Mouse (Mus musculus): ENCODE data around the gene Gas7. TPM values are rescaled to one million over a fixed set of nuclear protein-coding genes. Genes with fewer than 3 reads are reported as not detected.

Gas7 gene
- polyA plus RNA-seq, 1 experiment from 2014 or later = 19.4 TPM

DNA sequence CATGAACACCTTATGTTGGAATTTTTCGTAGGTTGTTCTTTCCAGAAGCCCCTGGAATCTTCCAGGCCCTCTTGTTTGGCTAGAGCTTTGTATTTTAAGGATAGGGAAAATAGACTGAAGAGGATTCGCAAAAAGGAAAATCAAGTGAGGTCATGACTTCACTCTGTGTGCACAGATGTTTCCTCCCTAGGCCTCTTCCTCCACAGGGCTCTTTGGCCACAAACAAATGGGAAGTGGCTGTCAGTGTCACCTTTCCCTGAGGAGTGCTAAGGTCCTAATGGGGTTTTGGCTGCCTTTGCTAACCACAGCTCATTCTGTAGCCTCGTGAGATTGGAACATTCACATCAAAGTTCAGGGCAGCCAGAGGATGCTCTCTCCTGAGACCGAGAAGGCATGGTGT lies 122.8 kb downstream of the Gas7 start:
- H3K4me1 ChIP-seq (ENCODE audit: control insufficient read depth, insufficient read depth, low read length) = peaks cover 25% of the 10 kb centered on the region
- H3K27me3 ChIP-seq (replicated peaks; ENCODE audit: control insufficient read depth, insufficient read depth, low read length) = no peaks in the 10 kb centered on the region
- H3K4me2 ChIP-seq (ENCODE audit: low read depth, low read length) = no peak overlapping the region
- peak overlapping the region; percentile 21; the same call in 1 of the 2 replicates for H3K27ac ChIP-seq (replicated peaks; ENCODE audit: low read depth, low read length)
- H3K4me3 ChIP-seq (ENCODE audit: low read depth, low read length) = no peak overlapping the region
- WGBS = 59% methylated on average over 4 of the region's 4 CpGs
- no peak overlapping the region for H3K9ac ChIP-seq (ENCODE audit: low read depth, low read length)
- H3K36me3 ChIP-seq (ENCODE audit: control insufficient read depth, insufficient read depth, low read length) = no peaks in the 10 kb centered on the region
- no peaks in the 10 kb centered on the region for H3K9me3 ChIP-seq (ENCODE audit: control insufficient read depth, low read length)
- DNase-seq (ENCODE audit: low spot score) (no peak), ATAC-seq (ENCODE audit: low read depth) (no peak)

GRCm38 (mm10) chr11:67579136-67579535 lies 123.9 kb downstream of the Gas7 start:
- H3K27me3 ChIP-seq (replicated peaks; ENCODE audit: control insufficient read depth, insufficient read depth, low read length) = no peaks in the 10 kb centered on the region
- 64% methylated on average over 9 of the region's 9 CpGs for WGBS
- peaks cover 25% of the 10 kb centered on the region for H3K4me1 ChIP-seq (ENCODE audit: control insufficient read depth, insufficient read depth, low read length)
- H3K27ac ChIP-seq (replicated peaks; ENCODE audit: low read depth, low read length) = no peak overlapping the region
- ATAC-seq (ENCODE audit: low read depth) (no peak), DNase-seq (ENCODE audit: low spot score) (no peak)
- H3K4me3 ChIP-seq (ENCODE audit: low read depth, low read length) = no peak overlapping the region
- H3K4me2 ChIP-seq (ENCODE audit: low read depth, low read length) = no peak overlapping the region
- H3K9me3 ChIP-seq (ENCODE audit: control insufficient read depth, low read length) = no peaks in the 10 kb centered on the region
- no peak overlapping the region for H3K9ac ChIP-seq (ENCODE audit: low read depth, low read length)
- H3K36me3 ChIP-seq (ENCODE audit: control insufficient read depth, insufficient read depth, low read length) = no peaks in the 10 kb centered on the region

DNA sequence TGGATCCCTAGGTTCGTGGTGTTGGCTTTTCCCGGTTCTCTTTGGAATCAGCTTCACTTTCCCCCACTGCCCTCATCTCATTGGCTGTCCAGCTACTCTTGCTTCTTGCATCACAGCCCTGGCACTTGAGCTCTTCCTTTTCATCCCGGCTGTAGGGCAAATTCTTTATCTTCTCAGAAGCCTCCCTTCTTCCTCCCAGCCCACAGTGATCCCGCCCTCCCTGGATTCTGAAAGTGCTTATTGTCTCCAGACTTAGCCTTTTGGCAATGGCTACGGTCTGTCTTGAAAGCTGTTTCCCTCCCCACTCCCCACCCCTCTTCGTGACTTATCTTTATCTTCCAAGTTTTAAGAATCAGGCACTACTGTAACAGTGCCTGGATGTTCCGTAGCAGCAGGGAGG lies 126.3 kb downstream of the Gas7 start:
- no peaks in the 10 kb centered on the region for H3K27me3 ChIP-seq (replicated peaks; ENCODE audit: control insufficient read depth, insufficient read depth, low read length)
- H3K9me3 ChIP-seq (ENCODE audit: control insufficient read depth, low read length) = no peaks in the 10 kb centered on the region
- no peak overlapping the region for H3K4me2 ChIP-seq (ENCODE audit: low read depth, low read length)
- peaks cover 25% of the 10 kb centered on the region for H3K4me1 ChIP-seq (ENCODE audit: control insufficient read depth, insufficient read depth, low read length)
- WGBS = 39% methylated on average over 7 of the region's 7 CpGs
- no peak overlapping the region for H3K4me3 ChIP-seq (ENCODE audit: low read depth, low read length)
- DNase-seq (ENCODE audit: low spot score) (peak; percentile 81), ATAC-seq (ENCODE audit: low read depth) (peak; percentile 22; the same call in 1 of the 2 replicates)
- no peaks in the 10 kb centered on the region for H3K36me3 ChIP-seq (ENCODE audit: control insufficient read depth, insufficient read depth, low read length)
- 0 out of 2 replicates have a peak overlapping the region, but pooled peaks have one; percentile 21 for H3K27ac ChIP-seq (replicated peaks; ENCODE audit: low read depth, low read length)
- H3K9ac ChIP-seq (ENCODE audit: low read depth, low read length) = no peak overlapping the region

GRCm38 (mm10) chr11:67582570-67582969 lies 127.3 kb downstream of the Gas7 start:
- Histone ChIP-seq H3K4me3 (ENCODE audit: low read depth, low read length) (no peak overlapping the region), H3K4me1 (ENCODE audit: control insufficient read depth, insufficient read depth, low read length) (peaks cover 23% of the 10 kb centered on the region), H3K36me3 (ENCODE audit: control insufficient read depth, insufficient read depth, low read length) (no peaks in the 10 kb centered on the region), H3K27ac (replicated peaks; ENCODE audit: low read depth, low read length) (no peak overlapping the region), H3K9me3 (ENCODE audit: control insufficient read depth, low read length) (no peaks in the 10 kb centered on the region), H3K9ac (ENCODE audit: low read depth, low read length) (no peak overlapping the region), H3K27me3 (replicated peaks; ENCODE audit: control insufficient read depth, insufficient read depth, low read length) (no peaks in the 10 kb centered on the region), H3K4me2 (ENCODE audit: low read depth, low read length) (no peak overlapping the region)
- no peak for ATAC-seq (ENCODE audit: low read depth)
- WGBS = 93% methylated on average over 4 of the region's 4 CpGs
- DNase-seq (ENCODE audit: low spot score) = no peak

- ATAC-seq (ENCODE audit: low read depth) (no peak), DNase-seq (ENCODE audit: low spot score) (no peak)
- Histone ChIP-seq H3K27me3 (replicated peaks; ENCODE audit: control insufficient read depth, insufficient read depth, low read length) (no peaks in the 10 kb centered on the region), H3K4me2 (ENCODE audit: low read depth, low read length) (no peak overlapping the region), H3K27ac (replicated peaks; ENCODE audit: low read depth, low read length) (no peak overlapping the region), H3K9ac (ENCODE audit: low read depth, low read length) (no peak overlapping the region), H3K4me3 (ENCODE audit: low read depth, low read length) (no peak overlapping the region), H3K4me1 (ENCODE audit: control insufficient read depth, insufficient read depth, low read length) (peaks cover 23% of the 10 kb centered on the region), H3K9me3 (ENCODE audit: control insufficient read depth, low read length) (no peaks in the 10 kb centered on the region), H3K36me3 (ENCODE audit: control insufficient read depth, insufficient read depth, low read length) (no peaks in the 10 kb centered on the region)
- WGBS = 86% methylated on average over 6 of the region's 6 CpGs
Measured at GRCm38 (mm10) chr11:67585016-67585415, 129.8 kb downstream of the Gas7 start.

- Histone ChIP-seq H3K36me3 (ENCODE audit: control insufficient read depth, insufficient read depth, low read length) (no peaks in the 10 kb centered on the region), H3K27me3 (replicated peaks; ENCODE audit: control insufficient read depth, insufficient read depth, low read length) (no peaks in the 10 kb centered on the region), H3K9me3 (ENCODE audit: control insufficient read depth, low read length) (no peaks in the 10 kb centered on the region), H3K4me3 (ENCODE audit: low read depth, low read length) (no peak overlapping the region), H3K9ac (ENCODE audit: low read depth, low read length) (no peak overlapping the region), H3K4me1 (ENCODE audit: control insufficient read depth, insufficient read depth, low read length) (peaks cover 19% of the 10 kb centered on the region), H3K27ac (replicated peaks; ENCODE audit: low read depth, low read length) (peak overlapping the region; percentile 59), H3K4me2 (ENCODE audit: low read depth, low read length) (no peak overlapping the region)
- WGBS = 66% methylated on average over 2 of the region's 2 CpGs
- DNase-seq (ENCODE audit: low spot score) (no peak), ATAC-seq (ENCODE audit: low read depth) (no peak)
Measured at GRCm38 (mm10) chr11:67585629-67586028, 130.4 kb downstream of the Gas7 start.

DNA sequence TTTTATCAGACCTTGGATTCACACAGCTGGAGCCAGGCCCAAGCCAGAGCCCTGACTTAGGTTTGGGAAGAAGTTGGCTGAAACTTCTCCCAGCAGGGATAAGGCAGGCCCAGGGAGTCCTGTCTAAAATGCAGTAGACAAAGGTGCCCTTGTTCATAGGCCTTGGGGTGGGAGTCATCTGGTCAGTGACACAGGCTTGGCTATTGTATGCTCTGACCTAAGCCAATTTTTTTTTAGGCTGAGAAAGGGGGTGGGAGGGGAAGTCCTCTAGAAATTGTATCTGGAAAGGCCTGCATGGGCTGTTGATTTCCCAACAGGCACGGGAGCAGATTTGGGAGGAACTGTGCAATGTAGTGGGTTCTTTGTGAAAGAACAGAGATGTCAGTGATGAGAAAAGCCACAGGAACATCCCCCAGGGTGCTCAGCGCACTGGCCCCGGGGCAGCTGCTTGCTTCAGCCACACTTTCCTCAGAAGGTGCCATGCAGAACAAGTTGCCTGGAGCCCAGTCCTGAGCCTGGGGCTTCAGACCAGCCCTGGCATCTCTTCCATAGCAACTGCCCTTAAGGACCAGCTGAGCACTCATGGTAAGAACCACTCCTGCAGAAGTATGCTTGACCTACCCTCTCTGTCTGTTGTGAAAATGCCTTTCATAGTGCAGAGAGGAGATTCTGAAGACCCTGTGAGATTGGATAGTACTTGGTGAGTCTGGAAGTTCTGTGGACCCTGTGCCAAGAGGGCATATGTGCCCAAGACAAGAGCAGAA lies 131.2 kb downstream of the Gas7 start:
- no peaks in the 10 kb centered on the region for H3K9me3 ChIP-seq (ENCODE audit: control insufficient read depth, low read length)
- no peak overlapping the region for H3K4me3 ChIP-seq (ENCODE audit: low read depth, low read length)
- peak; percentile 73 for DNase-seq (ENCODE audit: low spot score)
- no peak overlapping the region for H3K4me2 ChIP-seq (ENCODE audit: low read depth, low read length)
- no peaks in the 10 kb centered on the region for H3K27me3 ChIP-seq (replicated peaks; ENCODE audit: control insufficient read depth, insufficient read depth, low read length)
- H3K4me1 ChIP-seq (ENCODE audit: control insufficient read depth, insufficient read depth, low read length) = peaks cover 12% of the 10 kb centered on the region
- H3K27ac ChIP-seq (replicated peaks; ENCODE audit: low read depth, low read length) = peak overlapping the region; percentile 59
- no peaks in the 10 kb centered on the region for H3K36me3 ChIP-seq (ENCODE audit: control insufficient read depth, insufficient read depth, low read length)
- H3K9ac ChIP-seq (ENCODE audit: low read depth, low read length) = no peak overlapping the region
- ATAC-seq (ENCODE audit: low read depth) = peak; percentile 64; the same call in 1 of the 2 replicates
- 32% methylated on average over 3 of the region's 3 CpGs for WGBS

DNA sequence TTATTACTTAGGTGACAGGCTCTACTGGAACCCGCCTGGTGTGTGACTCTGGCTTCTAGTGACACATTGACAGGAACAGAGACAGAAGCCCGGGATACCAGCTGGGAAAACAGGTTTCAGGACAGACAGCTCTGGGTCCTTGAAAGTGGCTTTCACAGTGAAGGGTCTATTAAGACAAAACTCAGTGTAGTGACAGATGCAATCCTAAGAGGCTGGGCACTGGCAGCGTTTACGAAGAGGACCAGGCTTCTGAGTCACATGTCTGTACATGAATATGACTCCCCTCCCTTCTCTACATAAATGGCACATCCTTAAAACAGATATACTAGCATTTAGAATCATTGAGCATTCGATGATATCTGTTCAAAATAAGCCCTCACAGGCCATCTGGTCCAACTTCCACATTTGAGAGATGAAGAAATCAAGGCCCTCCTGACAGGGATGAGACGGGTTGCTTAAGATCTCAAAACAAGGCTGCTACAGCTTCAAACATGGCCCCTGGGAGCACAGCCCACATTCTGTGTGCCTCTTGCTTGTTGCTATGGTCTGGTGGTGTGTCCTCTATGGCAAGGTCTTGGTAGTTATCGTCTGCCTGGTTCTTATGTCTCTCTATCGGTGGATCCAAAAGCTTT lies 133.1 kb downstream of the Gas7 start:
- no peaks in the 10 kb centered on the region for H3K36me3 ChIP-seq (ENCODE audit: control insufficient read depth, insufficient read depth, low read length)
- no peaks in the 10 kb centered on the region for H3K27me3 ChIP-seq (replicated peaks; ENCODE audit: control insufficient read depth, insufficient read depth, low read length)
- H3K4me1 ChIP-seq (ENCODE audit: control insufficient read depth, insufficient read depth, low read length) = peaks cover 8% of the 10 kb centered on the region; the same call in 1 of the 2 replicates
- no peak overlapping the region; the same call in 1 of the 2 replicates for H3K27ac ChIP-seq (replicated peaks; ENCODE audit: low read depth, low read length)
- ATAC-seq (ENCODE audit: low read depth) (no peak), DNase-seq (ENCODE audit: low spot score) (no peak)
- H3K4me3 ChIP-seq (ENCODE audit: low read depth, low read length) = no peak overlapping the region
- H3K4me2 ChIP-seq (ENCODE audit: low read depth, low read length) = no peak overlapping the region
- no peaks in the 10 kb centered on the region for H3K9me3 ChIP-seq (ENCODE audit: control insufficient read depth, low read length)
- WGBS = 73% methylated on average over 8 of the region's 8 CpGs
- H3K9ac ChIP-seq (ENCODE audit: low read depth, low read length) = no peak overlapping the region

Data from embryonic facial prominence, embryonic 14.5 days (tissue).